Mouse (Mus musculus) limb, embryonic 14.5 days (tissue): ENCODE results near the gene Slc5a2. TPM values are rescaled to one million over a fixed set of nuclear protein-coding genes. Genes with fewer than 3 reads are reported as not detected.

Experiments used
- ATAC-seq: fragments of 200-750 bp; cut with Nextera tagmentation; 2 replicates; pipeline ENCODE4 v1.8.0; 2017; ENCODE audit warnings: low read depth, moderate number of reproducible peaks, moderate TSS enrichment; ENCODE audit not compliant: low FRiP score
- DNase-seq: peaks from one replicate; pipeline ENCODE4 v3.0.0-alpha.2; 2015; ENCODE audit warnings: low spot score
- H3K27ac ChIP-seq: fragments of 300-500 bp; sonication (generic); replicated peaks from 2 replicates; pipeline ENCODE4 v1.5.1; 2014; ENCODE audit warnings: low read depth, mild to moderate bottlenecking, low read length, moderate library complexity, mixed read lengths
- H3K27me3 ChIP-seq: fragments of 300-500 bp; sonication (generic); 2 replicates; pipeline ENCODE4 v1.6.1; 2014; ENCODE audit warnings: low read length, mixed read lengths; ENCODE audit not compliant: control insufficient read depth, insufficient read depth
- H3K36me3 ChIP-seq: fragments of 300-500 bp; sonication (generic); 2 replicates; pipeline ENCODE4 v1.6.1; 2014; ENCODE audit warnings: mild to moderate bottlenecking, low read length, moderate library complexity, mixed read lengths; ENCODE audit not compliant: control insufficient read depth, insufficient read depth
- H3K4me1 ChIP-seq: fragments of 300-500 bp; sonication (generic); 2 replicates; pipeline ENCODE4 v1.6.1; 2014; ENCODE audit warnings: antibody characterized with exemption, low read length, mixed read lengths; ENCODE audit not compliant: control insufficient read depth, insufficient read depth
- H3K4me2 ChIP-seq: fragments of 300-500 bp; sonication (generic); replicated peaks from 2 replicates; pipeline ENCODE4 v1.6.1; 2014; ENCODE audit warnings: low read depth, mild to moderate bottlenecking, low read length, moderate library complexity; ENCODE audit not compliant: severe bottlenecking
- H3K4me3 ChIP-seq: fragments of 300-500 bp; sonication (generic); replicated peaks from 2 replicates; pipeline ENCODE4 v1.5.1; 2014; ENCODE audit warnings: low read length
- H3K9ac ChIP-seq: fragments of 300-500 bp; sonication (generic); 2 replicates; pipeline ENCODE4 v1.6.1; 2014; ENCODE audit warnings: mild to moderate bottlenecking, low read depth, low read length, moderate library complexity; ENCODE audit not compliant: severe bottlenecking
- H3K9me3 ChIP-seq: fragments of 300-500 bp; sonication (generic); 2 replicates; pipeline ENCODE4 v1.6.1; 2016; ENCODE audit warnings: low read length; ENCODE audit not compliant: control insufficient read depth
- POLR2A ChIP-seq: fragments of 200-500 bp; IDR thresholded peaks from 2 replicates; pipeline ENCODE4 v1.8.0; 2012; ENCODE audit warnings: inconsistent platforms, mild to moderate bottlenecking, moderate library complexity, borderline replicate concordance; ENCODE audit not compliant: insufficient read depth, insufficient read length; ENCODE audit errors: extremely low read depth
- WGBS: fragments of 180-500 bp; shearing (Covaris S2); extraction: QIAGEN DNeasy Blood & Tissue Kit; methylation state at CpG from one replicate; pipeline ENCODE4 v1.1.7; 2014; 5-methylcytosine and 5-hydroxymethylcytosine counted together
- polyA plus RNA-seq, 2 experiments: library from polyadenylated mRNA; depleted of rRNA in 1 of 2; stranded (reverse) in 1 of 2; unstranded in 1 of 2; fragments of >200 nt; fragmentation: Nextera tagmentation in 1 of 2; extraction: Ambion mirVana in 1 of 2; gene quantifications; 2 replicates each; pipeline versions ENCODE4 v1.2.1 to v1.2.3; 2012 to 2014

Slc5a2 gene
- polyA plus RNA-seq, 2 experiments = 0.04 TPM; not detected in 1

GRCm38 (mm10) chr7:128281765-128282164 is 16.3 kb downstream of the Slc5a2 start:
- Histone ChIP-seq H3K27ac (no peak overlapping the region), H3K9me3 (no peaks in the 10 kb centered on the region), H3K4me3 (no peak overlapping the region), H3K4me1 (no peaks in the 10 kb centered on the region), H3K27me3 (no peaks in the 10 kb centered on the region), H3K4me2 (no peak overlapping the region), H3K36me3 (peaks cover 50% of the 10 kb centered on the region), H3K9ac (no peak overlapping the region)
- DNase-seq (no peak), ATAC-seq (no peak)
- TF ChIP-seq POLR2A = no peak
- 89% methylated on average over 11 of the region's 11 CpGs for WGBS

DNA sequence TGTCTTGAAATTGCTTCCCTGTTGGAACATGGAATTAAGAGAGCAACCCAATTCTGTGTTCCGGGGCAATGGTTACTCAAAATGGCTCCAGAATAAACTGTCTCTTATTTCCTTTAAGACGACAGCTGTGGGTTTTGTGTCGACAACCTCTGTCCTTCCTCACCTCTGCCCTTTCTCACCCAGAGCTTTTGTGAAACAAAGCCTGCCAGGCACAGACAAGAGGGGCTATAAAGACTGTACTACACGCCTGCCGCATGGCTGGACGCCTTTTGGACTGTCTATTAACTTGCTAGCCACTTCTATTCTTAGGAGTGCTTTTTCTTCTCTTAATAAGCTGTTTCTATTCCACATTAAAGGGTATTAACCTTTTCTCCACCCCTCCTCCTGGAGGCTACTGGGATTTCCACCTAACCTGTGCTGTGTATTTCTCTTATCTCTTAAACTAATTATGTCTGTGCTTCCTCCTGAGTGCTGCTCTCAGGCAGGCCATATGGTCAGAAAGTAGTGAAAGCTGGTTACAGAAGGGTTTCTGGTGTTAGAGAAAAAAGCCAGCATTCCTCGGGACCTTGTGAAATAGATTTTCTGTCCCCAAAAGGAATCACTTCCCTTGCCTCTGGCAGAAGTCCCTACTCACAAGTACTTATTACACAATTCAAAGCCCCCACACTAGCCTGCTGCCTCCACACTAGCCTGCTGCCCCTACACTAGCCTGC is 17.2 kb downstream of the Slc5a2 start:
- ATAC-seq (no peak), DNase-seq (no peak)
- H3K4me3 ChIP-seq = no peak overlapping the region
- no peak overlapping the region for H3K4me2 ChIP-seq
- H3K4me1 ChIP-seq = no peaks in the 10 kb centered on the region
- no peaks in the 10 kb centered on the region for H3K9me3 ChIP-seq
- no peaks in the 10 kb centered on the region for H3K27me3 ChIP-seq
- H3K27ac ChIP-seq = no peak overlapping the region; the same call in 1 of the 2 replicates
- no peak overlapping the region for H3K9ac ChIP-seq
- H3K36me3 ChIP-seq = peaks cover 56% of the 10 kb centered on the region
- no peak for TF ChIP-seq POLR2A
- 21% methylated on average over 7 of the region's 7 CpGs for WGBS

DNA sequence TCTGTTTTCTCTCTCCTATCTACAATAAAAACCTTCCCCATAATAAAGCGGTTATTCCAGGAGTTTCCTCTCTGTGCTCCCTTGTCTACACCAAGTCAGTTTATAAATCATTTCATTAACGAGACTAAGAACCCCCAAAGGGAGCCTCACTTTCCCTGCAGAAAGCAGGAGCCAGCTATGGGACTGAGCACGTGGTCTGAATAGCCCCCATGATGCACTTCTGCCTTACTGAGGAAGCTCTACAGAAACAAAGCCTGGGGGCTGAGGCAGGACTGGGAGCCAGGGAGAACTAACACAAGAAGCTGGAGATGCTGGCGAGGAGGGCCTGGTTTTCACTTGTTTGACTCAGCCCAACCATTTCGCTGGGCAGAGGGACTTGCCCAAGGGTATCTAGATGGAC is 18.6 kb downstream of the Slc5a2 start:
- no peak overlapping the region for H3K4me3 ChIP-seq
- ATAC-seq (no peak), DNase-seq (no peak)
- H3K27ac ChIP-seq = no peak overlapping the region
- H3K9ac ChIP-seq = no peak overlapping the region
- no peaks in the 10 kb centered on the region for H3K4me1 ChIP-seq
- no peaks in the 10 kb centered on the region for H3K27me3 ChIP-seq
- no peaks in the 10 kb centered on the region for H3K9me3 ChIP-seq
- no peak overlapping the region for H3K4me2 ChIP-seq
- H3K36me3 ChIP-seq = peaks cover 58% of the 10 kb centered on the region
- no peak for TF ChIP-seq POLR2A
- WGBS = 44% methylated on average over 5 of the region's 5 CpGs

DNA sequence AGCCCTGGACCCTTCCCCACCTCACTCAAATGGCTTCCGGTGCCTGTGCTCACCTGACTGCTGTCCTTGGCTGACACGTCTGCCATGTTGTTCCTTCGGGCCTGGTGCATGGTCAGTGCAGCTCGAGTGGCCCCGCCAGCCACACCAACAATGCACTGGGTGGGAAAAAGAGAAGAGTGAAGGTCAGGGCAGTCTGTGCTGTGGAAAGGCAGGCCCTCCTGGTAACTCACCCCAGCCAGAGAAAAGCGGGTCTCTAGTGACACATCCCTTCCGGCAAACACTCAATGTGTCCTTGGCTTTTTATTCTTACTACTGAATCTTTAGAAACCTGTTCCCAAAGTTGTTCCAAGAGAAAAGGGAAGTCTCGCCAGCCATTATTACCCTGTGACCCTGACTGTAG is 19.6 kb downstream of the Slc5a2 start:
- peaks cover 49% of the 10 kb centered on the region for H3K36me3 ChIP-seq
- no peak overlapping the region for H3K27ac ChIP-seq
- H3K4me1 ChIP-seq = no peaks in the 10 kb centered on the region
- no peak for TF ChIP-seq POLR2A
- no peak overlapping the region for H3K4me2 ChIP-seq
- DNase-seq = no peak
- no peaks in the 10 kb centered on the region for H3K27me3 ChIP-seq
- H3K9me3 ChIP-seq = no peaks in the 10 kb centered on the region
- H3K9ac ChIP-seq = no peak overlapping the region
- no peak overlapping the region for H3K4me3 ChIP-seq
- 87% methylated on average over 8 of the region's 8 CpGs for WGBS
- no peak for ATAC-seq

- no peak overlapping the region for H3K27ac ChIP-seq
- H3K36me3 ChIP-seq = peaks cover 51% of the 10 kb centered on the region
- H3K27me3 ChIP-seq = no peaks in the 10 kb centered on the region
- H3K4me1 ChIP-seq = no peaks in the 10 kb centered on the region
- 32% methylated on average over 9 of the region's 9 CpGs for WGBS
- no peak for DNase-seq
- no peak overlapping the region for H3K4me3 ChIP-seq
- H3K9me3 ChIP-seq = no peaks in the 10 kb centered on the region
- H3K9ac ChIP-seq = no peak overlapping the region
- H3K4me2 ChIP-seq = no peak overlapping the region
- TF ChIP-seq POLR2A = no peak
- peak; percentile 47 for ATAC-seq
Measured at GRCm38 (mm10) chr7:128288923-128289544, 23.6 kb downstream of the Slc5a2 start.
